Mouse (Mus musculus): ENCODE data around the gene Iqcj.

GRCm38 (mm10) chr3:68056373-68057275 is 164.6 kb downstream of the Iqcj start:
- TF ChIP-seq CTCF (IDR thresholded peaks at IDR 0.05; ENCODE audit: control insufficient read depth, insufficient read depth, insufficient read length) (no peak), USF1 (IDR thresholded peaks at IDR 0.05; ENCODE audit: low read depth) (no peak), FOSL1 (IDR thresholded peaks at IDR 0.05; ENCODE audit: insufficient read depth, low read length, poor library complexity, severe bottlenecking) (no peak)

All from C2C12 (cell line).